In genomic region chr9:74953959-74954279, GRCm38 (mm10) we compare ENCODE assay signal across 8 mouse cellular contexts. TPM values are rescaled to one million over a fixed set of nuclear protein-coding genes. Genes with fewer than 3 reads are reported as not detected.
DNase-seq lines count a peak whose midpoint lies in the region; ATAC-seq and TF ChIP-seq lines count a peak whose summit lies in the region.

No protein-coding gene starts in this region.

- peaks cover 6% of the 10 kb centered on the region for H3K4me1 ChIP-seq in liver, adult 2 months (ENCODE audit: control insufficient read depth, insufficient read depth, low read length)
- H3K4me1 ChIP-seq in embryonic facial prominence, embryonic 15.5 days, result peaks cover 15% of the 10 kb centered on the region
- peaks cover 9% of the 10 kb centered on the region for H3K4me1 ChIP-seq in intestine, embryonic 16.5 days (ENCODE audit: control insufficient read depth, insufficient read depth, low read length)
- peaks cover 8% of the 10 kb centered on the region for H3K4me1 ChIP-seq in neural tube, embryonic 12.5 days
- H3K4me1 ChIP-seq in thymus, adult 2 months (replicated peaks; ENCODE audit: control insufficient read depth, insufficient read depth, low read length), result peaks cover 4% of the 10 kb centered on the region

- 15% methylated on average over 2 of the region's 2 CpGs for WGBS in liver, adult 2 months
- 51% methylated on average over 2 of the region's 2 CpGs for WGBS in embryonic facial prominence, embryonic 15.5 days
- 50% methylated on average over 2 of the region's 2 CpGs for WGBS in intestine, embryonic 16.5 days
- 53% methylated on average over 2 of the region's 2 CpGs for WGBS in neural tube, embryonic 12.5 days
- WGBS in thymus, adult 2 months, result 61% methylated on average over 2 of the region's 2 CpGs

- no peak for ATAC-seq in embryonic facial prominence, embryonic 15.5 days (ENCODE audit: insufficient number of reproducible peaks, low FRiP score, low TSS enrichment, low read depth)
- no peak for ATAC-seq in intestine, embryonic 16.5 days
- ATAC-seq in neural tube, embryonic 12.5 days (ENCODE audit: low FRiP score, low read depth), result no peak

- H3K36me3 ChIP-seq in liver, adult 2 months (ENCODE audit: control insufficient read depth, insufficient read depth, low read length), result peaks cover 27% of the 10 kb centered on the region
- peaks cover 3% of the 10 kb centered on the region; the same call in 1 of the 2 replicates for H3K36me3 ChIP-seq in embryonic facial prominence, embryonic 15.5 days
- no peaks in the 10 kb centered on the region for H3K36me3 ChIP-seq in intestine, embryonic 16.5 days (ENCODE audit: control insufficient read depth, insufficient read depth, low read length)
- peaks cover 3% of the 10 kb centered on the region; the same call in 1 of the 2 replicates for H3K36me3 ChIP-seq in neural tube, embryonic 12.5 days
- H3K36me3 ChIP-seq in thymus, adult 2 months (ENCODE audit: control insufficient read depth, insufficient read depth, low read length), result peaks cover 4% of the 10 kb centered on the region; the same call in 1 of the 2 replicates

- H3K9me3 ChIP-seq in embryonic facial prominence, embryonic 15.5 days (replicated peaks), result no peaks in the 10 kb centered on the region
- H3K9me3 ChIP-seq in intestine, embryonic 16.5 days (ENCODE audit: control insufficient read depth, low read length), result no peaks in the 10 kb centered on the region
- no peaks in the 10 kb centered on the region for H3K9me3 ChIP-seq in neural tube, embryonic 12.5 days

- peak overlapping the region; percentile 88 for H3K4me2 ChIP-seq in embryonic facial prominence, embryonic 15.5 days (replicated peaks)
- peak overlapping the region; percentile 58 for H3K4me2 ChIP-seq in intestine, embryonic 16.5 days (ENCODE audit: low read depth, low read length)
- H3K4me2 ChIP-seq in neural tube, embryonic 12.5 days (replicated peaks), result peak overlapping the region; percentile 93

- H3K27ac ChIP-seq in liver, adult 2 months (replicated peaks; ENCODE audit: insufficient read depth, low read depth, low read length), result peak overlapping the region; percentile 87
- 0 out of 2 replicates have a peak overlapping the region, but pooled peaks have one; percentile 98 for H3K27ac ChIP-seq in embryonic facial prominence, embryonic 15.5 days (replicated peaks)
- no peak overlapping the region for H3K27ac ChIP-seq in intestine, embryonic 16.5 days (ENCODE audit: low read length)
- no peak overlapping the region for H3K27ac ChIP-seq in neural tube, embryonic 12.5 days
- no peak overlapping the region; the same call in 1 of the 2 replicates for H3K27ac ChIP-seq in thymus, adult 2 months (ENCODE audit: control insufficient read depth, insufficient read depth, low read length)

- no peak for TF ChIP-seq CTCF in liver, adult 2 months (IDR thresholded peaks at IDR 0.05; ENCODE audit: low read depth, low read length)
- no peak for TF ChIP-seq CTCF in thymus, adult 2 months (IDR thresholded peaks at IDR 0.05; ENCODE audit: borderline replicate concordance, control insufficient read depth, extremely low read depth, insufficient read depth, low read length, poor library complexity)

- no peaks in the 10 kb centered on the region for H3K27me3 ChIP-seq in liver, adult 2 months (ENCODE audit: control insufficient read depth, insufficient read depth, low read length)
- no peaks in the 10 kb centered on the region for H3K27me3 ChIP-seq in embryonic facial prominence, embryonic 15.5 days
- no peaks in the 10 kb centered on the region for H3K27me3 ChIP-seq in intestine, embryonic 16.5 days (replicated peaks; ENCODE audit: control insufficient read depth, insufficient read depth, low read length)
- H3K27me3 ChIP-seq in neural tube, embryonic 12.5 days (replicated peaks), result no peaks in the 10 kb centered on the region
- no peaks in the 10 kb centered on the region for H3K27me3 ChIP-seq in thymus, adult 2 months (ENCODE audit: control insufficient read depth, insufficient read depth, low read length)

- peak overlapping the region; percentile 93 for H3K9ac ChIP-seq in liver, adult 2 months (ENCODE audit: low read depth, low read length)
- no peak overlapping the region for H3K9ac ChIP-seq in embryonic facial prominence, embryonic 15.5 days
- H3K9ac ChIP-seq in intestine, embryonic 16.5 days (ENCODE audit: low read depth, low read length), result peak overlapping the region; percentile 88
- H3K9ac ChIP-seq in neural tube, embryonic 12.5 days, result 0 out of 2 replicates have a peak overlapping the region, but pooled peaks have one; percentile 79

- DNase-seq in liver, adult 2 months (ENCODE audit: extremely low read depth, low read depth, low spot score), result peak; percentile 54
- DNase-seq in liver, result no peak
- no peak for DNase-seq in gastrocnemius, postnatal 4 days (ENCODE audit: low spot score in 2 of 2)
- no peak for DNase-seq in thymus, adult 2 months
- no peak for DNase-seq in cerebellum, postnatal 25 days

- H3K4me3 ChIP-seq in liver, adult 2 months (ENCODE audit: insufficient read depth, low read depth, low read length), result peak overlapping the region; percentile 77
- peak overlapping the region; percentile 98 for H3K4me3 ChIP-seq in embryonic facial prominence, embryonic 15.5 days (replicated peaks)
- H3K4me3 ChIP-seq in intestine, embryonic 16.5 days (ENCODE audit: low read length), result peak overlapping the region; percentile 81
- H3K4me3 ChIP-seq in neural tube, embryonic 12.5 days, result peak overlapping the region; percentile 91
- no peak overlapping the region for H3K4me3 ChIP-seq in thymus, adult 2 months (ENCODE audit: control insufficient read depth, insufficient read depth, low read length)

- H3K79me2 ChIP-seq in liver, adult 2 months (ENCODE audit: control insufficient read depth, insufficient read depth, low read length), result peaks cover 9% of the 10 kb centered on the region; the same call in 1 of the 2 replicates

- TF ChIP-seq POLR2A in liver, adult 2 months (IDR thresholded peaks at IDR 0.05; ENCODE audit: extremely low read depth, insufficient read depth, low read length), result no peak
- TF ChIP-seq POLR2A in thymus, adult 2 months (IDR thresholded peaks at IDR 0.05; ENCODE audit: control insufficient read depth, extremely low read depth, insufficient read depth, low read length, poor library complexity), result no peak

RNA-seq across cellular contexts. Expression of gene Fam214a, which starts 1.2 kb away (rescaled TPM):
- 67.5 and 116 TPM in 2 replicates for total RNA-seq in liver, adult 2 months (2014; rRNA removed)
- 14.5 and 23.1 TPM in 2 replicates for polyA plus RNA-seq in liver, adult 2 months (2012; rRNA removed)
- 16.1 and 16.5 TPM in 2 replicates for polyA plus RNA-seq in embryonic facial prominence, embryonic 15.5 days (2015; fragmentation: Nextera tagmentation; extraction: Ambion mirVana)
- 7.6 and 8.6 TPM in 2 replicates for polyA plus RNA-seq in intestine, embryonic 16.5 days (2015; fragmentation: Nextera tagmentation; extraction: Ambion mirVana)
- 24.9 and 29.1 TPM in 2 replicates for polyA plus RNA-seq in neural tube, embryonic 12.5 days (2016; fragmentation: Nextera tagmentation; extraction: Ambion mirVana)
- total RNA-seq in gastrocnemius, postnatal 4 days (2021), result 10 to 100 TPM; 23.7 to 36.8 TPM
- 12.9 and 13.6 TPM in 2 replicates for polyA plus RNA-seq in thymus, adult 2 months (2012; rRNA removed)

Comparison
In these comparisons a context has a peak if more than half of its experiments do, and no peak if none do; other contexts are left out.
1. H3K27ac ChIP-seq: peak in liver, adult 2 months (single experiment) and embryonic facial prominence, embryonic 15.5 days (single experiment); none in intestine, embryonic 16.5 days (single experiment), neural tube, embryonic 12.5 days (single experiment) and thymus, adult 2 months (single experiment).
2. Peak in every context shown above with its lines, with median percentiles within 50 percentile points of each other: H3K4me2 ChIP-seq.